Mouse (Mus musculus): ENCODE measurements around the gene Rtp2.

- no peak for TF ChIP-seq CTCF (IDR thresholded peaks at IDR 0.05; ENCODE audit: insufficient read depth, low read depth, low read length)
- TF ChIP-seq POLR2A (IDR thresholded peaks at IDR 0.05; ENCODE audit: insufficient read depth, low read depth, low read length) = no peak
These were observed 45.5 kb upstream of the Rtp2 start for GRCm38 (mm10) chr16:23977732-23978131.

Data from olfactory bulb, adult 2 months (tissue).